Mouse (Mus musculus) liver, postnatal 0 days (tissue): ENCODE measurements at regions not wholly inside any gene's neighbourhood (a gene's known extent, or its start where the extent isn't known, plus 50 kb on each side); places are given as distances from the start of the nearest gene placed in this dataset.
A peak's percentile ranks its signal among the peaks of the same experiment; 100 is the strongest.
"Not testable (repeated sequence)": the region's sequence is repeated elsewhere in the genome, so short reads cannot be mapped to it uniquely, and the experiment has no call there.

Source experiments
- ATAC-seq: fragments of 200-750 bp; cut with Nextera tagmentation; 2 replicates; pipeline ENCODE4 v1.8.0; 2017; ENCODE audit warnings: mild to moderate bottlenecking, moderate library complexity
- DNase-seq: peaks from one replicate; pipeline ENCODE4 v3.0.0-alpha.2; 2016
- H3K27ac ChIP-seq: fragments of 300-500 bp; sonication (generic); 2 replicates; pipeline ENCODE4 v1.5.1; 2014; ENCODE audit warnings: antibody characterized with exemption, moderate library complexity, mild to moderate bottlenecking, low read depth
- H3K27me3 ChIP-seq: fragments of 300-500 bp; sonication (generic); 2 replicates; pipeline ENCODE4 v1.6.1; 2014; ENCODE audit warnings: low read length, control low read depth, mixed read lengths; ENCODE audit not compliant: insufficient read depth
- H3K36me3 ChIP-seq: fragments of 300-500 bp; sonication (generic); replicated peaks from 2 replicates; pipeline ENCODE4 v1.6.1; 2014; ENCODE audit warnings: mild to moderate bottlenecking, control low read depth, low read length, moderate library complexity, mixed read lengths; ENCODE audit not compliant: insufficient read depth
- H3K4me1 ChIP-seq: fragments of 300-500 bp; sonication (generic); 2 replicates; pipeline ENCODE4 v1.6.1; 2014; ENCODE audit warnings: antibody characterized with exemption, mild to moderate bottlenecking, control low read depth; ENCODE audit not compliant: insufficient read depth
- H3K4me2 ChIP-seq: fragments of 300-500 bp; sonication (generic); 2 replicates; pipeline ENCODE4 v1.6.1; 2014; ENCODE audit warnings: low read depth, mild to moderate bottlenecking, low read length, moderate library complexity, mixed read lengths
- H3K4me3 ChIP-seq: fragments of 300-500 bp; sonication (generic); 2 replicates; pipeline ENCODE4 v1.5.1; 2014; ENCODE audit warnings: low read depth, low read length
- H3K9ac ChIP-seq: fragments of 300-500 bp; sonication (generic); replicated peaks from 2 replicates; pipeline ENCODE4 v1.6.1; 2014; ENCODE audit warnings: mild to moderate bottlenecking, moderate library complexity
- H3K9me3 ChIP-seq: fragments of 300-500 bp; sonication (generic); 2 replicates; pipeline ENCODE4 v1.6.1; 2016; ENCODE audit warnings: mild to moderate bottlenecking, control low read depth, low read length, mixed read lengths
- CTCF ChIP-seq: sonication (generic); IDR thresholded peaks from 2 replicates; pipeline ENCODE4 v1.5.1; 2016; ENCODE audit warnings: antibody characterized with exemption, low read depth
- WGBS: fragments of 180-500 bp; shearing (Covaris S2); extraction: QIAGEN DNeasy Blood & Tissue Kit; methylation state at CpG from one replicate; pipeline ENCODE4 v1.1.7; 2014; ENCODE audit not compliant: insufficient replicate concordance; 5-methylcytosine and 5-hydroxymethylcytosine counted together

DNA sequence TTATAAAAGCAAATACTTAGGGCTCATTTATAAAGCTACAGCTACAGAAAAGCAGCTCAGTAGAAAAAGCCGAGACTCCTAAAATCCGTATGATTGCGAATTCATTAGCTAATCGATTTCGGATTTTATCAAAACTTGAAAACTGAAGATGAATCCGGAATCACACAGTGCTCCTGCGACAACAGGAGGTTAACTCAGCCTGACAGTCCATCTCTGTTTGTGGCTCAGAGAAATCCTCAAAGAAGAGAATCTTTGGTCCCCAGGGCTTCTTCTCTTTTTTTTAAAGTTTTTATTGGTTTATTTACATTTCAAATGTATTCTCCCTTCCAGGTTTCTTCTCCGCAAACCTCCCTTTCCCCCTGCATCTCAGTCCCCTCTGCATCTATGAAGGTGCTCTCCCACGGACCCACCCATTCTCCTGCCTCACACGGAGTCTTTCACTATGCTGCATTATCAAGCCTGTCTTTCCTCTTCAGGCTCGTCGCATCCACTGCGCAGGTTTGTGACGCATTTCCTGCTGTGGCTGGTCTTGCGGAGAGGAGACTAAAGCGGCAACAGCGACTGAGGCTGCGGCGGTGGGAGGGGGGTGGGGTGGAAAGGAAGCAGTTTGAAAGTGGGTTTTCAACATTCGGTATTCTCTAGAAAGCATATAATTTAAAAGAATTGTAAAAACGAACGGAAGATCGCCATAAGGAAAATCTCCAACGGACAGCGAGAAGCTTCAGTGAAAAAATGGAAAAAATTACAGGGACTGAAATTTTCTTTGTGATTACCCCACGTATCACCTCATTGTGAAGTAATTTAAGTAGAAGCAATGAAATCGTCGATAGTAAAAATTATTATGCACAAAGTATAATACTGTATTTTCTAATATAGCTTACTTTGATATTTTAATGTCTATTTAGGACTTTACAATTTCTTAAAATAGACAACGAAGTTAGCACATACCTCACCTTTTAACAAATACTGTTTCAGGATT, 482.5 kb upstream of the Snrpn start:
- H3K27me3 ChIP-seq, H3K27ac ChIP-seq, H3K9ac ChIP-seq, H3K9me3 ChIP-seq, H3K4me1 ChIP-seq, H3K36me3 ChIP-seq: not testable (repeated sequence)
- ATAC-seq (0 out of 2 replicates have a peak, but pooled peaks have one; percentile 33), DNase-seq (peak; percentile 23)
- Histone ChIP-seq H3K4me3 (peak overlapping the region; percentile 25), H3K4me2 (peak overlapping the region; percentile 49)
- WGBS, result 27% methylated on average over 29 of the region's 29 CpGs

- not testable (repeated sequence) for H3K4me2 ChIP-seq, ATAC-seq, H3K36me3 ChIP-seq, H3K4me3 ChIP-seq, H3K27ac ChIP-seq, H3K27me3 ChIP-seq, H3K9ac ChIP-seq, H3K9me3 ChIP-seq, H3K4me1 ChIP-seq
- peak; percentile 56 for TF ChIP-seq CTCF
- WGBS, result 6% methylated on average over 5 of the region's 5 CpGs
- peak; percentile 13 for DNase-seq
These were observed 477.2 kb upstream of the Snrpn start for GRCm38 (mm10) chr7:60617070-60617674.
